Mouse (Mus musculus): ENCODE measurements around the gene Magee2. TPM values are rescaled to one million over a fixed set of nuclear protein-coding genes. Genes with fewer than 3 reads are reported as not detected.

The Magee2 gene
- 30.5 and 31.7 TPM in 2 replicates for polyA plus RNA-seq (2015; fragmentation: Nextera tagmentation; extraction: Ambion mirVana)

DNA sequence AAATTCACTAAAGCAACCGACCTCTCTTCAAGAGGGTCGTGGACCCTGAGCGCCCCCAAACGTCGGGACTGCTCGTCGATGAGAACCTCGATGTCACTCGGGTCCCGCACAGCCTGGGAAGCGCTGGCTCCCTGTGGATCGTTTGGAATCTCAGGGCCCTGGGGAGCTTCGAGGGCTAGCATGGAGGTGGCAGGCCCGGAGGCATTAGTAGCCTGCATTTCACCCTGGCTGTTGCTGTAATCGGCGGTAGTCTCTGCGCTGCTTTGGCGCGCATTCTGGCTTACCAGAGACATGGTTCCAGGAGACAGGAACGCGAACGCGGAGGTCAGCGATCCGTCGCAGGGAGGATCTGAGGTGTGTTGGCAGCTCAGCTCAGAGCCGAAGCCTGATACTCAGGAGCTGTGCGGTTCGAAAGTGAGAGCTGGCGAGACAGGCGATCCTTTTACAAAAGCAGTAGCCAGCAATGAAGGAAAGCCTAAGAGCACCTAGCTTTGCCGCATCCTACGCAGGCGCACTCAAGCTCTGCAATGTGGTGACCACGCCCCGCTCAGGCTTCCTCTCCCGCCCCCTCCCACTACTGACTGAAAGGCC lies at the start of gene Magee2:
TSS of gene Magee2 (minus strand) at position 517 of the 591 bp plus-strand sequence.

Other genes starting within 250 kb of the Magee2 start
- gene Zdhhc15, start 186.2 kb downstream of the Magee2 start, polyA plus RNA-seq (2015; fragmentation: Nextera tagmentation; extraction: Ambion mirVana): 2.7 TPM in 2 replicates
- gene Pbdc1, start 222.5 kb upstream of the Magee2 start, polyA plus RNA-seq (2015; fragmentation: Nextera tagmentation; extraction: Ambion mirVana): 30.6 and 30.8 TPM in 2 replicates

Data from neural tube, postnatal 0 days (tissue).